Mouse (Mus musculus) neural tube, embryonic 15.5 days (tissue): Measurements from ENCODE around the gene Agl. TPM values are rescaled to one million over a fixed set of nuclear protein-coding genes. Genes with fewer than 3 reads are reported as not detected.
A peak's percentile ranks its signal among the peaks of the same experiment; 100 is the strongest.

Source experiments
- ATAC-seq: fragments of 200-750 bp; cut with Nextera tagmentation; 2 replicates; pipeline ENCODE4 v1.8.0; 2017; ENCODE audit warnings: mild to moderate bottlenecking, moderate TSS enrichment, moderate library complexity; ENCODE audit not compliant: low FRiP score
- H3K27ac ChIP-seq: fragments of 300-500 bp; sonication (generic); replicated peaks from 2 replicates; pipeline ENCODE4 v1.5.1; 2015; ENCODE audit warnings: mild to moderate bottlenecking, inconsistent platforms
- H3K27me3 ChIP-seq: fragments of 300-500 bp; sonication (generic); replicated peaks from 2 replicates; pipeline ENCODE4 v1.6.1; 2015; ENCODE audit warnings: inconsistent platforms
- H3K36me3 ChIP-seq: fragments of 300-500 bp; sonication (generic); 2 replicates; pipeline ENCODE4 v1.6.1; 2015; ENCODE audit warnings: inconsistent platforms
- H3K4me1 ChIP-seq: fragments of 300-500 bp; sonication (generic); 2 replicates; pipeline ENCODE4 v1.6.1; 2015; ENCODE audit warnings: inconsistent platforms
- H3K4me2 ChIP-seq: fragments of 300-500 bp; sonication (generic); 2 replicates; pipeline ENCODE4 v1.6.1; 2015; ENCODE audit warnings: inconsistent platforms, mild to moderate bottlenecking, moderate library complexity
- H3K4me3 ChIP-seq: fragments of 300-500 bp; sonication (generic); replicated peaks from 2 replicates; pipeline ENCODE4 v1.5.1; 2015; ENCODE audit warnings: mild to moderate bottlenecking, inconsistent platforms
- H3K9ac ChIP-seq: fragments of 300-500 bp; sonication (generic); replicated peaks from 2 replicates; pipeline ENCODE4 v1.6.1; 2015; ENCODE audit warnings: mild to moderate bottlenecking, inconsistent platforms
- H3K9me3 ChIP-seq: fragments of 300-500 bp; sonication (generic); replicated peaks from 2 replicates; pipeline ENCODE4 v1.6.1; 2016; ENCODE audit warnings: inconsistent platforms
- WGBS: fragments of 180-500 bp; shearing (Covaris S2); methylation state at CpG from one replicate; pipeline ENCODE4 v1.1.7; 2015; ENCODE audit warnings: mixed read lengths; 5-methylcytosine and 5-hydroxymethylcytosine counted together
- polyA plus RNA-seq: library from polyadenylated mRNA; unstranded; fragments of >200 nt; fragmentation: Nextera tagmentation; extraction: Ambion mirVana; gene quantifications from 2 replicates; pipeline ENCODE4 v1.2.1, GENCODE M21; 2015

Gene Agl
- 17.0 TPM in 2 replicates for polyA plus RNA-seq

DNA sequence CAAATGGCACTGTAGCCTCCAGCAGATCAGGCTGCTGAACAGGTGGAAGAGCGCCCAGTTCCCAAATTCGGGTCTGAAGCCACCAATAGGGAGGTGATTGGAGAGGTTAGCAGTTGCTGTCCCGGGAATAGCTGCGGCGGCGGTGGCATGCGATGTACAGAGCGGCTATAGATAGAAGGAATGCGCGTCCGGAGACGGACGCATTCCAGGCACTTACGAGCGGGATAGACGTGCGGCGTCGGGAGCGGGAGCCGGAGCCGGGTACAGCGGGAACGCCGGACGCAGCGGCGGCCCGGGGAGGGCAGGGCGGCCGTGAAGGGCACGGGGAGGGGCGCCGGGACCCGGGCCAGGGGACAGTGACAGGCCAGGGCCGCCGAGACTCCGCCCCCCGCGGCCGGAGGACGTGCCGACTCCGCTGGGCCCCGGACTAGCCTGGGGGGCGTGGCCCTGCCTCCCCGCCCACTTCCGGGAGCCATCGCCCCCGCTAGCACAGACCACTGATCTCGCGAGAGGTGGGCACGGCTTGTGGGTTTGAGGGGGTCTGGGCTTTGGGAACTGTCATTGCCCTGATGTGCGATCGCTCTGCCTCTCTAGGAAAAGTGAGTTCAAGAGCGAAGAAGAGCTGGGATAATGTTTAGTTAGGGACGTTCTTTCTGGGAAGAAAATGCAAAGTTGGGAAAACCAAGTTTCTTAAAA, at the start of gene Agl:
Gene Agl (minus strand): TSS at position 356 of the 696 bp plus-strand sequence.
- H3K9ac ChIP-seq, result peak within 1 kb of the TSS; percentile 69
- peak within 1 kb of the TSS; percentile 83 for H3K4me3 ChIP-seq
- ATAC-seq, result peak; percentile 100
- no peaks in the 10 kb centered on the region for H3K27me3 ChIP-seq
- H3K4me1 ChIP-seq, result peaks cover 32% of the 10 kb centered on the region
- WGBS, result under 1% methylated on average over 50 of the region's 57 CpGs
- H3K4me2 ChIP-seq, result peak within 1 kb of the TSS; percentile 80
- peak within 1 kb of the TSS; percentile 93 for H3K27ac ChIP-seq
- H3K36me3 ChIP-seq, result no peaks in the 10 kb centered on the region
- no peaks in the 10 kb centered on the region for H3K9me3 ChIP-seq

- H3K27ac ChIP-seq, result no peak overlapping the region
- no peak for ATAC-seq
- H3K27me3 ChIP-seq, result no peaks in the 10 kb centered on the region
- no peak overlapping the region for H3K9ac ChIP-seq
- no peak overlapping the region for H3K4me2 ChIP-seq
- no peaks in the 10 kb centered on the region for H3K9me3 ChIP-seq
- H3K36me3 ChIP-seq, result no peaks in the 10 kb centered on the region
- WGBS, result 89% methylated on average over 6 of the region's 6 CpGs
- H3K4me3 ChIP-seq, result no peak overlapping the region
- H3K4me1 ChIP-seq, result peaks cover 5% of the 10 kb centered on the region
These were observed 49.6 kb upstream of the Agl start for GRCm38 (mm10) chr3:116857611-116858010.

GRCm38 (mm10) chr3:116852421-116852820, 44.5 kb upstream of the Agl start:
- Histone ChIP-seq H3K27ac (no peak overlapping the region), H3K4me3 (no peak overlapping the region), H3K9ac (no peak overlapping the region), H3K4me2 (no peak overlapping the region), H3K4me1 (no peaks in the 10 kb centered on the region), H3K27me3 (no peaks in the 10 kb centered on the region), H3K9me3 (no peaks in the 10 kb centered on the region), H3K36me3 (no peaks in the 10 kb centered on the region)
- ATAC-seq, result no peak
- 88% methylated on average over 3 of the region's 3 CpGs for WGBS

DNA sequence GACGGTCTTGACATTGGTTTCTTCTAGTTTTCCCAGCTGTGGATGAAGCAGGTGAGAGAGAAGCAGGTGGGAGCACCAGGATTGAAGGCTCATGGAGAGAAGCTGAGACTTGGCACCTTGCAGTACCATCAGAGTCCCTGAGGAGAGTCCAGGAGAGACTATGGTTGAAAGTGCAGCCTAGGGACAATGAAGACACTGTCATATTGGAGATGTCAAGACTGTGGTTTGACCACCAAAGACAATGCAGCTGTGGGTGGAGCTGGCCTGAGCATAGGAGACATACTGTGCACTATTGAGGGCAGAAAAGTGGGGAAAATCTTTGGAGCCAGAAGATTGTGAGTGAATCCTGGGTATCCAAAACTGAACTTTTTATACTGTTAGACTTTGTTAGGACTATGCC, 42.4 kb upstream of the Agl start:
- H3K4me3 ChIP-seq, result no peak overlapping the region
- H3K36me3 ChIP-seq, result no peaks in the 10 kb centered on the region
- WGBS, result 87% methylated on average over 1 of the region's 1 CpGs

GRCm38 (mm10) chr3:116848936-116849335, 41.0 kb upstream of the Agl start:
- Histone ChIP-seq H3K4me2 (no peak overlapping the region), H3K9ac (no peak overlapping the region), H3K9me3 (no peaks in the 10 kb centered on the region), H3K4me3 (no peak overlapping the region), H3K27me3 (no peaks in the 10 kb centered on the region), H3K36me3 (no peaks in the 10 kb centered on the region), H3K4me1 (no peaks in the 10 kb centered on the region), H3K27ac (no peak overlapping the region)
- 84% methylated on average over 4 of the region's 4 CpGs for WGBS
- no peak for ATAC-seq

More for the DNA sequence above, 42.4 kb upstream of the Agl start:
- H3K27me3 ChIP-seq, result no peaks in the 10 kb centered on the region
- no peak overlapping the region for H3K27ac ChIP-seq
- ATAC-seq, result no peak
- H3K4me2 ChIP-seq, result no peak overlapping the region
- H3K4me1 ChIP-seq, result no peaks in the 10 kb centered on the region
- H3K9me3 ChIP-seq, result no peaks in the 10 kb centered on the region
- H3K9ac ChIP-seq, result no peak overlapping the region

GRCm38 (mm10) chr3:116848099-116848498, 40.1 kb upstream of the Agl start:
- Histone ChIP-seq H3K27me3 (no peaks in the 10 kb centered on the region), H3K4me3 (no peak overlapping the region), H3K4me1 (no peaks in the 10 kb centered on the region), H3K9me3 (no peaks in the 10 kb centered on the region), H3K4me2 (no peak overlapping the region), H3K27ac (no peak overlapping the region), H3K9ac (no peak overlapping the region), H3K36me3 (no peaks in the 10 kb centered on the region)
- no peak for ATAC-seq
- 97% methylated on average over 1 of the region's 1 CpGs for WGBS

GRCm38 (mm10) chr3:116846084-116846483, 38.1 kb upstream of the Agl start:
- Histone ChIP-seq H3K4me2 (no peak overlapping the region), H3K27me3 (no peaks in the 10 kb centered on the region), H3K9me3 (no peaks in the 10 kb centered on the region), H3K36me3 (no peaks in the 10 kb centered on the region), H3K4me3 (no peak overlapping the region), H3K4me1 (no peaks in the 10 kb centered on the region), H3K9ac (no peak overlapping the region), H3K27ac (no peak overlapping the region)
- WGBS, result 86% methylated on average over 4 of the region's 4 CpGs
- ATAC-seq, result no peak

- Histone ChIP-seq H3K4me1 (no peaks in the 10 kb centered on the region), H3K27ac (no peak overlapping the region), H3K9ac (no peak overlapping the region), H3K4me3 (no peak overlapping the region), H3K27me3 (no peaks in the 10 kb centered on the region), H3K4me2 (no peak overlapping the region), H3K36me3 (no peaks in the 10 kb centered on the region), H3K9me3 (no peaks in the 10 kb centered on the region)
- ATAC-seq, result no peak
- WGBS, result 91% methylated on average over 10 of the region's 10 CpGs
These were observed 37.1 kb upstream of the Agl start for GRCm38 (mm10) chr3:116844880-116845579.

- no peak for ATAC-seq
- H3K4me2 ChIP-seq, result no peak overlapping the region
- H3K9ac ChIP-seq, result no peak overlapping the region
- H3K4me3 ChIP-seq, result no peak overlapping the region
- H3K36me3 ChIP-seq, result no peaks in the 10 kb centered on the region
- H3K4me1 ChIP-seq, result no peaks in the 10 kb centered on the region
- no peaks in the 10 kb centered on the region for H3K9me3 ChIP-seq
- 70% methylated on average over 2 of the region's 2 CpGs for WGBS
- no peak overlapping the region for H3K27ac ChIP-seq
- no peaks in the 10 kb centered on the region for H3K27me3 ChIP-seq
These were observed 33.3 kb upstream of the Agl start for GRCm38 (mm10) chr3:116841311-116841710.

- Histone ChIP-seq H3K4me3 (no peak overlapping the region), H3K4me2 (no peak overlapping the region), H3K4me1 (0 out of 2 replicates have a peak, but pooled peaks cover 4% of the 10 kb centered on the region), H3K9me3 (no peaks in the 10 kb centered on the region), H3K27me3 (no peaks in the 10 kb centered on the region; the same call in 1 of the 2 replicates), H3K27ac (no peak overlapping the region), H3K9ac (no peak overlapping the region), H3K36me3 (no peaks in the 10 kb centered on the region)
- no peak for ATAC-seq
- 82% methylated on average over 23 of the region's 23 CpGs for WGBS
These were observed 28.9 kb upstream of the Agl start for GRCm38 (mm10) chr3:116836681-116837475.

DNA sequence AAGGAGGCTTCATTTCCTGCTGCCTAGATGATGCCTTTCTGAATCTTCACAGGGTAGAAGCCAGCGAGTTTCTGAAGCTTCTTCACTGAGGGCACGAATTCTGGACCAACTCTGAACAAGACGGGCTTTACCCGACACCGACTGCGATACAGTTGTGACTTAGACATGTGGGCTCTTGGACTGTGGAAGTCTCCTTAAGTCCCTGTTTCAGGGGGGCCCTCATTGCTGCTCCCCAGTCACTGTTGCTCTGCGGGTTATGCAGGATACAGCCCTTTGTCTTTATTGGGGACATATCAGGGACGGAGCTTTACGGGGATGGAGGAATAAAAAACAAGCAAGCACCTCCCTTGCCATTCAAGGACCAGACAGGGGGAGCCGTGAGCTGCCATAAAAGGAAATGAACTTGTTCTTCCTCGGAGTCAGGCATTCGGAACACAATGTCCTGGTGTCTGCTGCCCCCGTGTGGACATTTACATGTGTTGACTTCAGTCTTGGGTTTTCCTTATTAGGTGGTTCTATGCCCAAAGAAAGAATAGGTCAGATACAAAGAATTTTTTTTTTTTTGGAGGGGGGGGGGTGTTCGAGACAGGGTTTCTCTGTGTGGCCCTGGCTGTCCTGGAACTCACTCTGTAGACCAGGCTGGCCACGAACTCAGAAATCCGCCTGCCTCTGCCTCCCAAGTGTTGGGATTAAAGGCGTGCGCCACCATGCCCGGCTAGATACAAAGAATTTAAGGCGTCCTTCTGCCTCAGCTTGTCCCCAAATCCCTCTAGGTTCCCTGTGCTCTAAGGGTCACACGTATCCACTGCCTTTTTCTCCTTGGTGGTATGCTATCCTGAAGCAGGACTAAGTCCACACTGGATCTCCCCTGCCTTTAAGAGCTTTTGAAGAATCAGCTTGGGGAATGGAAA, 28.1 kb upstream of the Agl start:
- Histone ChIP-seq H3K27ac (peak overlapping the region; percentile 56), H3K9ac (peak overlapping the region; percentile 54), H3K4me3 (peak overlapping the region; percentile 44), H3K4me2 (peak overlapping the region; percentile 79), H3K9me3 (no peaks in the 10 kb centered on the region), H3K36me3 (no peaks in the 10 kb centered on the region), H3K4me1 (0 out of 2 replicates have a peak, but pooled peaks cover 4% of the 10 kb centered on the region), H3K27me3 (no peaks in the 10 kb centered on the region; the same call in 1 of the 2 replicates)
- 25% methylated on average over 21 of the region's 21 CpGs for WGBS
- ATAC-seq, result peak; percentile 88
